Mouse (Mus musculus): ENCODE measurements around the gene Sqstm1.

GRCm38 (mm10) chr11:50149603-50150150, 61.0 kb downstream of the Sqstm1 start:
- no peak for TF ChIP-seq UBTF (IDR thresholded peaks at IDR 0.05; ENCODE audit: borderline replicate concordance, insufficient read depth, low read depth, low read length)
- no peak for TF ChIP-seq GATA1 (IDR thresholded peaks at IDR 0.05; ENCODE audit: low read depth, low read length)

Data from MEL (cell line).